9 mouse cellular contexts compared by ENCODE assay signal in the genomic region with DNA sequence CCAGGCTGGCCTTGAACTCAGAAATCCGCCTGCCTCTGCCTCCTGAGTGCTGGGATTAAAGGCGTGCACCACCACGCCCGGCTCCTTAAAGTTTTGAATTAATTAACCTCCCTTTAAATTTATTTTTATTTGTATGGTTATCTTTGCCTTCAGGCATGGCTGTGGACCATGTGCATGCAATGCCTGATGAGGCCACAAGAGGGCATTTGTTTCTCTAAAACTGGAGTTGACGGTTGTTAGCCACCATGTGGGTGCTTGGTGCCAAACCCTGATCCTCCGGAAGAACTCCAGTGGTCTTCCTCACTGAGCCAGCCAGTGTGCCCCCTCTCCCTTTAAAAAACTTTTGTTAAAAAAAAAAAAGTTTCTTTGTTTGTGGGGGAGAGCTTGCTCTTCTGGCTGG. TPM values are rescaled to one million over a fixed set of nuclear protein-coding genes. Genes with fewer than 3 reads are reported as not detected.
DNase-seq lines count a peak whose midpoint lies in the region; ATAC-seq and TF ChIP-seq lines count a peak whose summit lies in the region.
"Had no signal": no experiment of that assay in that cellular context is flagged by ENCODE, and none has a peak within 500 bp of the region (broad histone marks: within the 10 kb centered on the region; RNA-seq: fewer than 3 reads in every experiment).

No protein-coding gene starts in this region.

- no peak overlapping the region for H3K4me3 ChIP-seq in heart, embryonic 11.5 days (ENCODE audit: low read depth, low read length)
- no peak overlapping the region for H3K4me3 ChIP-seq in liver, adult 2 months (ENCODE audit: insufficient read depth, low read depth, low read length)
- no peak overlapping the region for H3K4me3 ChIP-seq in neural tube, embryonic 11.5 days (ENCODE audit: low read depth, low read length)

- H3K9me3 ChIP-seq in heart, embryonic 11.5 days (replicated peaks; ENCODE audit: control insufficient read depth, low read length): no peaks in the 10 kb centered on the region
- no peaks in the 10 kb centered on the region for H3K9me3 ChIP-seq in neural tube, embryonic 11.5 days (ENCODE audit: control insufficient read depth, low read length)

- peak; percentile 64 for TF ChIP-seq CTCF in liver, adult 2 months (IDR thresholded peaks at IDR 0.05; ENCODE audit: low read depth, low read length)

- H3K4me2 ChIP-seq in heart, embryonic 11.5 days: no peak overlapping the region
- H3K4me2 ChIP-seq in neural tube, embryonic 11.5 days (ENCODE audit: low read depth): no peak overlapping the region

- no peak for ATAC-seq in heart, embryonic 11.5 days (replicated peaks; ENCODE audit: insufficient number of reproducible peaks, low FRiP score, low TSS enrichment)
- 0 out of 2 replicates have a peak, but pooled peaks have one; percentile 68 for ATAC-seq in erythroid progenitor cell, adult 5-6 weeks (replicated peaks; ENCODE audit: low FRiP score, poor library complexity, severe bottlenecking)
- no peak for ATAC-seq in neural tube, embryonic 11.5 days (ENCODE audit: insufficient read depth, low FRiP score, low TSS enrichment)

- peak; percentile 35 to 77 for DNase-seq in heart, adult 18-20 months
- peak; percentile 78 to 82 for DNase-seq in B cell, adult 2 months
- peak; percentile 56 for DNase-seq in T-cell, adult 2 months (ENCODE audit: low spot score)
- peak; percentile 36 for DNase-seq in liver, adult 2 months (ENCODE audit: extremely low read depth, low read depth, low spot score)
- DNase-seq in neural tube, embryonic 11.5 days (ENCODE audit: low spot score): peak; percentile 29
- DNase-seq in ovary, postnatal 36 days (ENCODE audit: low spot score): no peak

- H3K27me3 ChIP-seq in heart, embryonic 11.5 days (ENCODE audit: control insufficient read depth, insufficient read depth, low read length): no peaks in the 10 kb centered on the region; the same call in 1 of the 2 replicates
- no peaks in the 10 kb centered on the region for H3K27me3 ChIP-seq in liver, adult 2 months (ENCODE audit: control insufficient read depth, insufficient read depth, low read length)
- no peaks in the 10 kb centered on the region for H3K27me3 ChIP-seq in neural tube, embryonic 11.5 days (ENCODE audit: control insufficient read depth, insufficient read depth, low read length)

- H3K9ac ChIP-seq in heart, embryonic 11.5 days (ENCODE audit: low read depth, low read length): no peak overlapping the region
- H3K9ac ChIP-seq in liver, adult 2 months (ENCODE audit: low read depth, low read length): no peak overlapping the region
- no peak overlapping the region for H3K9ac ChIP-seq in neural tube, embryonic 11.5 days (ENCODE audit: low read length)

- H3K79me2 ChIP-seq in liver, adult 2 months (ENCODE audit: control insufficient read depth, insufficient read depth, low read length): no peaks in the 10 kb centered on the region

- H3K27ac ChIP-seq in heart, embryonic 11.5 days (ENCODE audit: low read depth, low read length): no peak overlapping the region
- H3K27ac ChIP-seq in liver, adult 2 months (replicated peaks; ENCODE audit: insufficient read depth, low read depth, low read length): no peak overlapping the region
- no peak overlapping the region for H3K27ac ChIP-seq in neural tube, embryonic 11.5 days (ENCODE audit: low read depth, low read length)

- WGBS in heart, embryonic 11.5 days (ENCODE audit: insufficient replicate concordance): 65% methylated on average over 6 of the region's 6 CpGs
- WGBS in liver, adult 2 months: 68% methylated on average over 6 of the region's 6 CpGs
- 67% methylated on average over 6 of the region's 6 CpGs for WGBS in neural tube, embryonic 11.5 days

- no peaks in the 10 kb centered on the region for H3K36me3 ChIP-seq in heart, embryonic 11.5 days (ENCODE audit: control insufficient read depth, insufficient read depth, low read length)
- H3K36me3 ChIP-seq in liver, adult 2 months (ENCODE audit: control insufficient read depth, insufficient read depth, low read length): no peaks in the 10 kb centered on the region
- no peaks in the 10 kb centered on the region for H3K36me3 ChIP-seq in neural tube, embryonic 11.5 days (ENCODE audit: control insufficient read depth, insufficient read depth, low read length)

- H3K4me1 ChIP-seq in heart, embryonic 11.5 days (ENCODE audit: control insufficient read depth, insufficient read depth, low read length): no peaks in the 10 kb centered on the region
- H3K4me1 ChIP-seq in liver, adult 2 months (ENCODE audit: control insufficient read depth, insufficient read depth, low read length): no peaks in the 10 kb centered on the region
- no peaks in the 10 kb centered on the region for H3K4me1 ChIP-seq in neural tube, embryonic 11.5 days (ENCODE audit: control insufficient read depth, insufficient read depth, low read length)

- TF ChIP-seq POLR2A in liver, adult 2 months (IDR thresholded peaks at IDR 0.05; ENCODE audit: extremely low read depth, insufficient read depth, low read length): no peak

RNA-seq across cellular contexts. Expression of gene Bbs5, which starts 11.2 kb away (rescaled TPM):
- 1 to 10 TPM; 4.3 to 4.4 TPM for total RNA-seq in heart, adult 18-20 months (2021)
- polyA plus RNA-seq in heart, embryonic 11.5 days (2014; fragmentation: Nextera tagmentation; extraction: Ambion mirVana): 11.1 and 12.4 TPM in 2 replicates
- 9.4 TPM in 1 of 2 replicates, not detected in the other for total RNA-seq in erythroid progenitor cell, adult 5-6 weeks (2015; ENCODE audit: low replicate concordance)
- total RNA-seq in erythroid progenitor cell, adult 5-6 weeks (2017; ENCODE audit: low replicate concordance): 0.51 and 4.5 TPM in 2 replicates
- 2.6 and 4.5 TPM in 2 replicates for total RNA-seq in liver, adult 2 months (2014; rRNA removed)
- polyA plus RNA-seq in liver, adult 2 months (2012; rRNA removed): 0.49 and 1.1 TPM in 2 replicates
- polyA plus RNA-seq in neural tube, embryonic 11.5 days (2014; fragmentation: Nextera tagmentation; extraction: Ambion mirVana): 15.6 and 21.0 TPM in 2 replicates

RNA-seq across cellular contexts. Expression of gene Klhl41, which starts 34.1 kb away (rescaled TPM):
- total RNA-seq in heart, adult 18-20 months (2021): 10 to 100 TPM; 74.2 to 74.4 TPM
- 14.6 and 16.4 TPM in 2 replicates for polyA plus RNA-seq in heart, embryonic 11.5 days (2014; fragmentation: Nextera tagmentation; extraction: Ambion mirVana)
- total RNA-seq in erythroid progenitor cell, adult 5-6 weeks (2015; ENCODE audit: low replicate concordance): not detected in 2 replicates
- not detected in 2 replicates for total RNA-seq in erythroid progenitor cell, adult 5-6 weeks (2017; ENCODE audit: low replicate concordance)
- total RNA-seq in liver, adult 2 months (2014; rRNA removed): 0.20 and 0.37 TPM in 2 replicates
- polyA plus RNA-seq in liver, adult 2 months (2012; rRNA removed): 0.02 and 0.06 TPM in 2 replicates
- 3.3 and 5.4 TPM in 2 replicates for polyA plus RNA-seq in neural tube, embryonic 11.5 days (2014; fragmentation: Nextera tagmentation; extraction: Ambion mirVana)
- polyA plus RNA-seq: macrophage had no signal

RNA-seq across cellular contexts. Expression of gene Lrp2, which starts 49.9 kb away (rescaled TPM):
- total RNA-seq in heart, adult 18-20 months (2021): 1 to 10 TPM in 1 of 2 experiments, under 1 TPM in 1; 0.72 to 1.4 TPM
- polyA plus RNA-seq in heart, embryonic 11.5 days (2014; fragmentation: Nextera tagmentation; extraction: Ambion mirVana): 0.65 and 1.0 TPM in 2 replicates
- not detected in 2 replicates for total RNA-seq in erythroid progenitor cell, adult 5-6 weeks (2015; ENCODE audit: low replicate concordance)
- total RNA-seq in erythroid progenitor cell, adult 5-6 weeks (2017; ENCODE audit: low replicate concordance): not detected in 2 replicates
- 0.09 and 0.20 TPM in 2 replicates for total RNA-seq in liver, adult 2 months (2014; rRNA removed)
- polyA plus RNA-seq in liver, adult 2 months (2012; rRNA removed): 0.02 and 0.04 TPM in 2 replicates
- 1.5 and 1.6 TPM in 2 replicates for polyA plus RNA-seq in neural tube, embryonic 11.5 days (2014; fragmentation: Nextera tagmentation; extraction: Ambion mirVana)
- polyA plus RNA-seq: macrophage had no signal

Comparison
In these comparisons a context has a peak if more than half of its experiments do, and no peak if none do; other contexts are left out.
1. RNA of gene Klhl41, which starts 34.1 kb away (total RNA-seq): 74.2 to 74.4 TPM in heart, adult 18-20 months; 0.20 to 0.37 TPM in liver, adult 2 months and not detected in erythroid progenitor cell, adult 5-6 weeks; every median in the first group is over 10 times any median in the second.